Mouse (Mus musculus): ENCODE results near the gene Vma21. TPM values are rescaled to one million over a fixed set of nuclear protein-coding genes. Genes with fewer than 3 reads are reported as not detected.

Gene Vma21
- total RNA-seq (2022), result 10 to 100 TPM; 15.0 to 20.4 (median 18.7) TPM

DNA sequence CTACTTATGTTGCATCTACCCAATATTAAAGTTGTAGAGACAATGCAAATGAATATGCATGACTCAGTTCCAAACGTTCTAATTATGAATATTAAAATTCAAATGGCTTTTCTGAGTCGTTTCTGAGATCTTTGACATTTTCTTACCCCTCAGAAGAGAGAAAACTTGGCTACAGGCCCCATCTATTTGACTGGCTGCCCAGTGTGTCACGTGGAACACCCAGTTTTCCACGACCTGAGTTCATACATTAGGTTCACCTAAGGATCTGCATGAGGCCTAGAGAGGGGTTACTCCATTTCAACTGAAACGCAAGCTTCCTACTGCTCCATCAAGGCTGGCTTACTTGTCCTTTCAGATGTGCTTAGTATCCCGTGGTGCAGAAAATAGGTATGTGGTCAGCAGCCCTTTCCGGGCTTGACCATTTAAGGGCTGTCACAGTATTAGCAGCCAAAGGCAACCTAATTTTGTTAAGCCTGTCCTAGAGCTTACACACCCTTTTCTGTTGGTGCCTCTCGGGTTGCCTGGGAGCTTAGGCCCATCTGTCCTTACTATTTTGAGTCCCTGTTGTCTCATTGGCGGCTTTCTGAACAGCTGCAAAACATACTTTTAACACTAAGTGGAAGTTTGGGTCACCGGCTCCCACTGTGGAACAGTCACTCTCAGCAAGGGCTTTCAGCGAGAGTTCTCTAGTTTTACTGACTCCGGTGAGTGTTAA, at the start of gene Vma21:
Gene Vma21, plus strand, starts transcription at position 294 of the 715 bp plus-strand sequence.
- DNase-seq (ENCODE audit: low spot score), result peak; percentile 29

GRCm38 (mm10) chrX:71767909-71768308, 47.8 kb upstream of the Vma21 start:
- no peak for DNase-seq (ENCODE audit: low spot score)

GRCm38 (mm10) chrX:71791106-71791505, 24.6 kb upstream of the Vma21 start:
- DNase-seq (ENCODE audit: low spot score), result no peak

DNA sequence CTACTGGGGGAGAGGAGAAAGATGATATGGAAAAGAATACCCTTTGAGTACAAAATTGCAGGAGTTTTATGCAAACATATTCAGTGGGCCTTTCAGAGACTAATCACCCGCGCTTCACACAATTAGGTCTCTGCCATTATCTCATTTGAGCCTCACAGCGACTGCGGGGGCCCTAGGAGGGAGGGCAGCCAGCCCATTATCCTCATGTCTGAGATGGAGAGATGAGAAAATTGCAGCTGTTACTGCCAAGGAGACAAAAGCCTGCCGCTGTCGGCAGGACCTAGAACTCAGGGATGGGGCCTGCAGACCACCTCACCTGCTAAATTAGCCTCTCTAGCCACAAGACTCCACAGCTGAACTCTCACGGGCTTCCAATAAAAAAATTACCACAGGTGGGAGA, 18.0 kb upstream of the Vma21 start:
- DNase-seq (ENCODE audit: low spot score), result no peak

DNA sequence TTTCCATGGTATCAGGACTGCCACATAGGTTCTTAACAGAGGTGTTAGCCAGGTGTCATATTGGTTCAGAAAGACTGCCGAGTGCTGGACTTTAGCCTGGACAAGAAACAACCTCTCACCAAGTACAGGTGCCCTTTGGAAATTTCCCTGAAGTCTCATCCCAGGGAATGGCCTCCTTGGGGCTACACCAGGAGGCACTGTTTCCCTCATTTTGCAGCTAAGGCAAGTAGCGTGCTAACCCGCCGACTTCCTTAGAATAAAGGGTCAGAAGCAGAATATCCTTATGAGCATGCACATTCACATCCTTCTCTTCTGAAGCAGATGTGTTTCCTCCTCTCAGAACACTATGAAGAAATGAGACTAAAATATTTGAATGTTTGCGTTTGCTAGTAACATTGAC, 16.8 kb upstream of the Vma21 start:
- DNase-seq (ENCODE audit: low spot score), result peak; percentile 1

DNA sequence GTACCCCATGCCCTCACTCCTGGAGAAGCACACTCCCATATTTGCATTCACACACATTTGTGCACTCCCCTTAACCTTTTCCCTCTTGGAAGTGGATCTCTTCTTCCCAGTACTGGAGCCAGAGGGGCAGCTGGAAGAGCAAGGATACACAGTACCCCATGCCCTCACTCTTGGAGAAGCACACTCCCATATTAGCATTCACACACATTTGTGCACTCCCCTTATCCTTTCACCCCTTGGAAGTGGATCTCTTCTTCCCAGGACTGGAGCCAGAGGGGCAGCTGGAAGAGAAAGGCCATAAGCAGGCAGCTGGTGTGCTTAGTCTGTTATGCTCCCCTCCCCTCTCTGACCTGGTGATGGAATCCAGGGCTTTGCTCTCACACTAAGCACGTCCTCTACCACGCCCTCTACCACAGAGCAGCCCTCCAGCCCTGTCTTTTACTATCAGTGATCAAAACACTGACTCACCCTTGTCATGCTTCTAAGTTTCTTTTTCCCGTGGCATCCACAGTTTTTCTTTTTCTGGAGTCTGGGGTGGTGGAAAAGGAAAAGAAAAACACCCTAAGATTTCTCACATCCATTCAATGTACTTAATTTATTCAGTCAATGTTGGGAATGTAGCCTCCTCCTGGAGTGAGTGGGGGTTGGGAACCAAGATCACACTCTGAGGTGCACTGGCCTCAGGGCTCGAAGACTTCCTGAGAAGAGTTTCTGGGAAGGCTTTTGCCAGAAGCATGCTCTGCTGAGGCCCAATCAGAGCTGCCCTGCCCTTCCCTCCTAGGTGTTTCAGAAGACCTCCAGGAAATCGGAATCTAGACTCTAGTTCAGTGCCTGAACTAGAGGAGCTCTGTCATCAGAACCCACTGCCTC, 3.5 kb upstream of the Vma21 start:
- DNase-seq (ENCODE audit: low spot score), result peak; percentile 3

DNA sequence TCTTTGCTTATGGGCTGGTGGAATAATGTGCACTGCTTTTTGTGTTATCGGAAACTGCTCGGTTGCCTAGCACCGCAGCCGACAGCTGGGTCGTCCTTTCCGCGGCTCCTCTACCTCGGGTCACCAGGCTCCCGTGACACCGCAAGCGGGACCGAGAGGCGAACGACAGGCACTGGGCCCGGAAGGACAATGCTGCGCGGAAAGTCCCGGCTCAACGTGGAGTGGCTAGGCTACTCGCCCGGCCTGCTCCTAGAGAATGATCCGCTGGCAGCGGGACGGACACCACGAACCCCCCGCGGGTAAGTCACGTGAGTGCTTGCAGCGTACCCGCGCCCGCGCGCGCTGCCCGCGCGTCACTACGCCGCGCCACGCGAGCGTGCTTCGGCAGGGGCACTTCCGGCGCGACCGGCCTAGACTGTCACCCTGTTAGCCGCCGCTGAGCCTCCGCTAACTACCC, 705 bp downstream of the Vma21 start:
- peak; percentile 79 for DNase-seq (ENCODE audit: low spot score)

DNA sequence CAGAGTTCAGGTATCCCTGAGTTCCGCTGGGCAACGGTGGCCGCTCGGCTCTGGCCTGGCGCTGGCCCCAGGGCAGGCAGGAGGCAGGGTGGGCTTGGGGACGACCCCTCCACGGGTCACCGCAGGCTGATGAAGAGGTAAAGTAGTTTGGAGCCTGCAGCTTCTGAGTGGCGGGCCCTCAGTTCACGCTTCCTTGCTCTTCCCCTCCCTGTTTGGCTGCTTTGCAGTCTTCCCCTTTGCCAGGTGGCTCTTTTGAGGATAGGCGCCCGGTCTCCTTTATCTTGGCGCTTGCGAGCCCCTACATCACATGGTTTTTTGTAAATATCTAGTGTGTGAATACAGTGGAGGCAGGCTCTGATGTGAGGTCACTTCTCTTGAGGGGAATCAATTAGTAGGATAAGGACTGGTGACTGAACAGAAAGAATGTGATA, 1.2 kb downstream of the Vma21 start:
- no peak for DNase-seq (ENCODE audit: low spot score)

GRCm38 (mm10) chrX:71838911-71839310, 23.2 kb downstream of the Vma21 start:
- DNase-seq (ENCODE audit: low spot score), result no peak

GRCm38 (mm10) chrX:71846696-71847095, 31.0 kb downstream of the Vma21 start:
- peak; percentile 12 for DNase-seq (ENCODE audit: low spot score)

DNA sequence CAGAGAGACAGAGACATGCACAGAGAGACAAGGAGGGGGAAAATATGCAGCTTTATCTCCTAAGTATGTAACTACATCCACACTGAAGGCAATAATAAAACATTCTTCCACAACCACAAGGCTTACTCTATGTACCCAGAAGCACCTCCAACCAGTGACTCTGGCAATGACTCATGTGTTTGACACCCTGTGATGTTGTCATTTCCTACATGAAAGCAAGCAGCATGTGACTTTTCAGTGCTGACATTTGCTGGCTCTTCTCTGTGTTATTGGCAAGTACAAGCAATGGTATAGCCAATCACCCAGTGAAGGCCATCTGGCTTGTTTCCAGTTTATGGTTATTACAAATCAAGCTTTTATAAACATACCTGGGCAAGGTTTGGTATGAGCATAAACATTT, 38.1 kb downstream of the Vma21 start:
- no peak for DNase-seq (ENCODE audit: low spot score)

Other genes with a start within 250 kb of the Vma21 start
- not detected for gene Gpr50, start 152.3 kb upstream of the Vma21 start, total RNA-seq (2022)
- not detected for gene Gm1141, start 105.1 kb downstream of the Vma21 start, total RNA-seq (2022)
- gene Prrg3, start 146.7 kb downstream of the Vma21 start, total RNA-seq (2022), result 1 to 10 TPM; 4.0 to 7.3 (median 5.3) TPM
- not detected for gene Fate1, start 157.1 kb downstream of the Vma21 start, total RNA-seq (2022)
- not detected for gene Cnga2, start 175.9 kb downstream of the Vma21 start, total RNA-seq (2022)

Data from heart, adult 8-10 months (tissue).